Mouse (Mus musculus) forebrain, embryonic 10.5 days (tissue): ENCODE measurements around the gene Col26a1. TPM values are rescaled to one million over a fixed set of nuclear protein-coding genes. Genes with fewer than 3 reads are reported as not detected.
A peak's percentile ranks its signal among the peaks of the same experiment; 100 is the strongest.

ENCODE experiments used
- DNase-seq: peaks from one replicate; pipeline ENCODE4 v3.0.0-alpha.2; 2017; ENCODE audit warnings: low spot score; ENCODE audit errors: extremely low spot score
- H3K27ac ChIP-seq: fragments of 300-500 bp; sonication (generic); 2 replicates; pipeline ENCODE4 v1.5.1; 2016; ENCODE audit warnings: mild to moderate bottlenecking
- H3K27me3 ChIP-seq: fragments of 300-500 bp; sonication (generic); 2 replicates; pipeline ENCODE4 v1.6.1; 2016; ENCODE audit warnings: mild to moderate bottlenecking; ENCODE audit not compliant: poor library complexity, severe bottlenecking
- H3K36me3 ChIP-seq: fragments of 300-500 bp; sonication (generic); replicated peaks from 2 replicates; pipeline ENCODE4 v1.6.1; 2016; ENCODE audit warnings: mild to moderate bottlenecking, moderate library complexity
- H3K4me1 ChIP-seq: fragments of 300-500 bp; sonication (generic); 2 replicates; pipeline ENCODE4 v1.6.1; 2016
- H3K4me3 ChIP-seq: fragments of 300-500 bp; sonication (generic); 2 replicates; pipeline ENCODE4 v1.5.1; 2016; ENCODE audit warnings: mild to moderate bottlenecking, moderate library complexity
- H3K9me3 ChIP-seq: fragments of 300-500 bp; sonication (generic); 2 replicates; pipeline ENCODE4 v1.6.1; 2016; ENCODE audit warnings: mild to moderate bottlenecking, moderate library complexity
- WGBS: fragments of 180-500 bp; shearing (Covaris S2); methylation state at CpG from one replicate; pipeline ENCODE4 v1.1.7; 2016; 5-methylcytosine and 5-hydroxymethylcytosine counted together
- polyA plus RNA-seq: library from polyadenylated mRNA; unstranded; fragments of >200 nt; fragmentation: Nextera tagmentation; extraction: Ambion mirVana; gene quantifications from 2 replicates; pipeline ENCODE4 v1.2.1, GENCODE M21; 2016

Col26a1 gene
- polyA plus RNA-seq, 1 experiment from 2014 or later = 48.6 TPM

GRCm38 (mm10) chr5:136869451-136870114, 13.4 kb downstream of the Col26a1 start:
- H3K27me3 ChIP-seq = no peaks in the 10 kb centered on the region
- H3K36me3 ChIP-seq = no peaks in the 10 kb centered on the region
- 67% methylated on average over 10 of the region's 10 CpGs for WGBS
- H3K9me3 ChIP-seq = no peaks in the 10 kb centered on the region
- no peak for DNase-seq
- H3K4me1 ChIP-seq = peaks cover 39% of the 10 kb centered on the region
- H3K27ac ChIP-seq = peak overlapping the region; percentile 22; the same call in 1 of the 2 replicates
- H3K4me3 ChIP-seq = 0 out of 2 replicates have a peak overlapping the region, but pooled peaks have one; percentile 1

DNA sequence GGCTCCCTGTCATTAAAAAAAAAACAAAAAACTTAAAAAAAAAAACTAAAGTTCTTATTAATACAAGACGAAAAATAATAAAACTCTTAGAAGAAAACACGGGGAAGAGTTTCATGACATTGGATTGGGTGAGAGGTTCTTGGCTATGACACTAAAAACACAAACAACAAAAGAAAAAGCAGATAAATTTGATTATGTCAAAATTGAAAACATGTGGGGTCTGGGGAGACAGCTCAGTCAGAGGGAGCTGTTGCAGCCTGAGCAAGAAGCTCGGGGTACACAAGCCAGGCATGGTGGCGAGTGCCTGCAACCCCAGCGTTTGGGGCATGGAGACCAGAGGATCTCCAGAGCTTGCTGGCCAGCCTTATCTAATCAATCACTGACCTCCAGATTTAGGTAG, 15.3 kb downstream of the Col26a1 start:
- peaks cover 55% of the 10 kb centered on the region for H3K4me1 ChIP-seq
- 63% methylated on average over 5 of the region's 5 CpGs for WGBS

GRCm38 (mm10) chr5:136863961-136864674, 18.9 kb downstream of the Col26a1 start:
- 22% methylated on average over 14 of the region's 14 CpGs for WGBS
- no peaks in the 10 kb centered on the region for H3K9me3 ChIP-seq
- peaks cover 17% of the 10 kb centered on the region for H3K27me3 ChIP-seq
- H3K27ac ChIP-seq = peak overlapping the region; percentile 84
- DNase-seq = peak; percentile 73
- H3K36me3 ChIP-seq = no peaks in the 10 kb centered on the region; the same call in 1 of the 2 replicates
- H3K4me1 ChIP-seq = peaks cover 57% of the 10 kb centered on the region
- H3K4me3 ChIP-seq = 0 out of 2 replicates have a peak overlapping the region, but pooled peaks have one; percentile 5

More for the DNA sequence above, 15.3 kb downstream of the Col26a1 start:
- DNase-seq = no peak
- H3K27me3 ChIP-seq = peaks cover 2% of the 10 kb centered on the region; the same call in 1 of the 2 replicates
- no peaks in the 10 kb centered on the region for H3K9me3 ChIP-seq
- H3K27ac ChIP-seq = no peak overlapping the region
- H3K36me3 ChIP-seq = no peaks in the 10 kb centered on the region
- H3K4me3 ChIP-seq = no peak overlapping the region

DNA sequence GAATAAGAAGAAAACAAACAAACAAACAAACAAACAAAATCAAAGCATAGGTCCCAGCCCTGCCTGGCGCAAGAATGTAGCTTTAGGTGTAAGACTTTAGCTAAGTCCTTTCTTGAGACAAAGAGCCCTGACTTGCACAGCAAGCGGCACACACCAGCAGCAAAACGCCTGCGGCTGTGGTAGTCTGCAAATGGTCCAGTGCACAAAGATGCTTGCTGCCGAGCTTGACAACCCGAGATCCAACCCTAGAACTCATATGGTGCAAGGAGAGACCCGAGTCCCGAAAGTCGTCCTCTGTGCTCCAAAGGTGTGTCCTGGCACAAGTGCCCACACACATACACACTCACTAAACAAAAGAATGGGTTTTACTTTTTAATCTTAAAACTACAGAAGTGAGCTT, 19.7 kb downstream of the Col26a1 start:
- Histone ChIP-seq H3K27ac (peak overlapping the region; percentile 84), H3K4me3 (no peak overlapping the region), H3K27me3 (peaks cover 17% of the 10 kb centered on the region), H3K9me3 (no peaks in the 10 kb centered on the region), H3K4me1 (peaks cover 52% of the 10 kb centered on the region), H3K36me3 (peaks cover 6% of the 10 kb centered on the region)
- 43% methylated on average over 9 of the region's 9 CpGs for whole genome bisulfite sequencing
- DNase-seq = no peak

GRCm38 (mm10) chr5:136862806-136863205, 20.2 kb downstream of the Col26a1 start:
- H3K27ac ChIP-seq = peak overlapping the region; percentile 84
- no peak overlapping the region for H3K4me3 ChIP-seq
- peaks cover 52% of the 10 kb centered on the region for H3K4me1 ChIP-seq

GRCm38 (mm10) chr5:136861191-136861940, 21.6 kb downstream of the Col26a1 start:
- H3K36me3 ChIP-seq = peaks cover 10% of the 10 kb centered on the region
- H3K27ac ChIP-seq = peak overlapping the region; percentile 84
- peak; percentile 47 for DNase-seq
- H3K27me3 ChIP-seq = peaks cover 17% of the 10 kb centered on the region
- 6% methylated on average over 20 of the region's 20 CpGs for WGBS
- H3K4me1 ChIP-seq = peaks cover 48% of the 10 kb centered on the region
- peak overlapping the region; percentile 37 for H3K4me3 ChIP-seq
- no peaks in the 10 kb centered on the region for H3K9me3 ChIP-seq

More at GRCm38 (mm10) chr5:136862806-136863205, 20.2 kb downstream of the Col26a1 start:
- 53% methylated on average over 4 of the region's 4 CpGs for WGBS
- Histone ChIP-seq H3K9me3 (no peaks in the 10 kb centered on the region), H3K27me3 (peaks cover 17% of the 10 kb centered on the region), H3K36me3 (peaks cover 10% of the 10 kb centered on the region)
- no peak for DNase-seq

DNA sequence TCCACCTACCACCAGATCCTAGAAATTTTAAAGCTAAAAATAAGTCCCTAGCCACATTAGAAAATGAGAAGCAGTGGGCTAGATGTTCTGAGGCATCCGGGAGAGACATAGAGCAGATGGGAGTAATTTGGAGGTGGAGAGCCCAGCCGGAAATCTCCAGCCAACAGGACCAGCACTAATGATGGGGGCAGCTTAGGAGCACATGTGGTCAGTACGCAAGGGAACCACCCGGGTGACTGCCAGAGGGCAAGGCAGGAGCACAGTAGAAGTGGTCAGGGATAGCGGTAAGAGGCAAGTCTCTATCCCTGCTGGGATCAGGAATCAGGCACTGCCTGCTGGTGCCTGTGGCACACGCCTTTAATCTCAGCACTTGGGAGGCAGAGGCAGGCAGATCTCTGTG, 32.3 kb downstream of the Col26a1 start:
- no peak overlapping the region for H3K4me3 ChIP-seq
- no peaks in the 10 kb centered on the region; the same call in 1 of the 2 replicates for H3K9me3 ChIP-seq
- peaks cover 3% of the 10 kb centered on the region; the same call in 1 of the 2 replicates for H3K4me1 ChIP-seq
- no peak for DNase-seq
- H3K27me3 ChIP-seq = no peaks in the 10 kb centered on the region
- no peak overlapping the region for H3K27ac ChIP-seq
- peaks cover 18% of the 10 kb centered on the region for H3K36me3 ChIP-seq
- WGBS = 80% methylated on average over 6 of the region's 6 CpGs

DNA sequence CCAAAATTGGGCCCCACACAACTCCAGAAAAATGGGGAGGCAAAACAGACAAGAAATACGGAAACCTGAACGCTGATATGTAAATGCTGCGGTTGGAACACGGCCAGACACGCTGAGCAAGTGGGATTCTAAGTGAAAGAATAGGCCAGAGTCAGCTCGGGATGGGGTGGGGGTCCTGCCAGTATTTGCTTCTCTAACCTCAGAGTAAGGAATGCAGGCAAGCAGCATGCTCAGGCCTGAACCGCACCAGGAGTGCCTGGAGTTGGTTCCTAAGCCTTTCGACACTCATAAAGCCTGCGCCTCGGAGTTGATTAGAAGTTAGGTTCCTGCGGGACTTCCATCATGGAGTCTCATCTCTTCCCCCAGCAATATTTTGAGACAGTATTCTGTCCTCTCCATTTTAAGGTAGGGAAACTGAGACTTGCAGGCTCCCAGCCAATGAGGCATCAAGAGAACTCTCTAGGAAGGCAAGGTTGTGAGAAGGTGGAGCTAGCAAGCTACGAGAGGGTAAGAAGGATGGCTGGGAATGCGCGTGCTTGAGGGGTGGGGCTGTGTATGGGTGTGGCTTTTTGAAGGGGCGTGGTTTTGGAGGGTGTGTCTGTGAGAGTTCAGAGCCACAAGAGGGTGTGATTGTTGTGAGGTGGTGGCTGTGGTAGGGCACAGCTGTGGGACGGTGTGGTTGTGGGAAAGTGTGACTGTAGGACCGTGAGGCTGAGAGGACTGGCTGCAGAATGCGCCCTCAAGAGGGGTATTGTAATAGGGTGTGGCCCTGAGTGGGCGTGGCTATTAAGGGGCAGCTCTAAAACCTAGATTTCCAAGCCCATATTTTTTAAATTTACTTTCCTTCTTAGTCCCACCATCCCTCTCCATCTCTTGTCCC, 36.4 kb downstream of the Col26a1 start:
- H3K27me3 ChIP-seq = no peaks in the 10 kb centered on the region
- H3K9me3 ChIP-seq = no peaks in the 10 kb centered on the region; the same call in 1 of the 2 replicates
- H3K4me3 ChIP-seq = no peak overlapping the region
- no peak overlapping the region for H3K27ac ChIP-seq
- WGBS = 85% methylated on average over 19 of the region's 19 CpGs
- peaks cover 18% of the 10 kb centered on the region; the same call in 1 of the 2 replicates for H3K36me3 ChIP-seq
- peaks cover 16% of the 10 kb centered on the region for H3K4me1 ChIP-seq
- no peak for DNase-seq

- WGBS = 52% methylated on average over 5 of the region's 5 CpGs
- Histone ChIP-seq H3K4me3 (no peak overlapping the region), H3K36me3 (peaks cover 23% of the 10 kb centered on the region; the same call in 1 of the 2 replicates), H3K27me3 (no peaks in the 10 kb centered on the region), H3K4me1 (peaks cover 13% of the 10 kb centered on the region), H3K9me3 (no peaks in the 10 kb centered on the region), H3K27ac (0 out of 2 replicates have a peak overlapping the region, but pooled peaks have one; percentile 27)
- no peak for DNase-seq
Measured at GRCm38 (mm10) chr5:136843930-136844329, 39.1 kb downstream of the Col26a1 start.

DNA sequence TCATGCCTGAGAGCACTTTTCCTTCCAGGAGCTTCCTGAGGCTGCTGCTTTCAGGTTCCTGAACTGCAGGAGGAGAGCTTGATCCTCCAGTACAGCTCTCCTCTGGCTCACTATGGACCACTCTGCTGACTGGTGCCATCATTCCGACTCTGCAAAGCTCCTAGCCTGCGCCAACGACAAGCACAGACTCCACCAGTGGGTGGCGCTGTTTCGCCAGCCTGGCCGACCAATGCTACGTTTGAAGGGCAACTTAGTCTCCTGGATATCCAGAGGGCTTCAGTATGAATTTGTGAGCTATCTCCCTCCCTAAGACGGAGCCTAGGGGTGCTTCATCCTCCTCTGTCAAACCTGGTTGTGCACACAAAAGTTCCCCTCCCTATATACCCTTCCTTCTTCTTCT, 43.0 kb downstream of the Col26a1 start:
- Histone ChIP-seq H3K27me3 (no peaks in the 10 kb centered on the region), H3K4me3 (no peak overlapping the region), H3K27ac (no peak overlapping the region), H3K9me3 (no peaks in the 10 kb centered on the region), H3K36me3 (peaks cover 10% of the 10 kb centered on the region; the same call in 1 of the 2 replicates), H3K4me1 (peaks cover 13% of the 10 kb centered on the region)
- peak; percentile 64 for DNase-seq
- WGBS = 10% methylated on average over 8 of the region's 8 CpGs

- peaks cover 41% of the 10 kb centered on the region for H3K36me3 ChIP-seq
- no peak for DNase-seq
Measured at GRCm38 (mm10) chr5:136833053-136833452, 50.0 kb downstream of the Col26a1 start.

More at GRCm38 (mm10) chr5:136833053-136833452, 50.0 kb downstream of the Col26a1 start:
- Histone ChIP-seq H3K9me3 (no peaks in the 10 kb centered on the region), H3K4me1 (0 out of 2 replicates have a peak, but pooled peaks cover 4% of the 10 kb centered on the region), H3K4me3 (no peak overlapping the region), H3K27me3 (no peaks in the 10 kb centered on the region), H3K27ac (no peak overlapping the region)
- WGBS = 90% methylated on average over 3 of the region's 3 CpGs
